Mouse (Mus musculus) megakaryocyte, embryonic 14.5 days (primary cell): Measurements from ENCODE around the gene Cep128.

ENCODE experiments used
- FLI1 ChIP-seq: IDR thresholded peaks from 2 replicates; pipeline ENCODE4 v1.6.1; 2012; ENCODE audit warnings: low read length, inconsistent platforms, mixed read lengths
- GATA1 ChIP-seq: IDR thresholded peaks from 3 replicates; pipeline ENCODE4 v1.6.1; 2012; ENCODE audit warnings: mixed read lengths, low read length, inconsistent platforms, borderline replicate concordance

DNA sequence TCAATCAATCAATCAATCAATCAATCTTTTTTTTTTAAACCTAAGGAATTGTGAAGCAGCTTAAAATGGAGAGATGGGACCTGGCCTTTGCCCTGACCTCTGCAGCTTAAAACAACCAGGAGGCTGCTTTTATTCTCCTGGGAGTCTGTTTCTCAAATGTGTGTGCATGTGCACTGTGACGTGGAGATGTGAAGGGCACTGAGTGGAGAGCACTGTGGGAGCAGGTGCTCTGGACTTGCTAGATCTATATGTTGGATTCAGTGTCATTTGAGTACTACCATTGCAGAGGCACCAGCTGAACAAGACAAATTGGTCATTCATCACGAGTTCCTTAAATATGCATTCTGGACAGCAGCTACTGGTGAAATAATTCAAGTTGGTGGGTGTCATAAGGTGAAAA, 42.9 kb upstream of the Cep128 start:
- no peak for TF ChIP-seq GATA1
- TF ChIP-seq FLI1, result no peak
